Comparison of ENCODE assay signal across 8 mouse cellular contexts in the genomic region with DNA sequence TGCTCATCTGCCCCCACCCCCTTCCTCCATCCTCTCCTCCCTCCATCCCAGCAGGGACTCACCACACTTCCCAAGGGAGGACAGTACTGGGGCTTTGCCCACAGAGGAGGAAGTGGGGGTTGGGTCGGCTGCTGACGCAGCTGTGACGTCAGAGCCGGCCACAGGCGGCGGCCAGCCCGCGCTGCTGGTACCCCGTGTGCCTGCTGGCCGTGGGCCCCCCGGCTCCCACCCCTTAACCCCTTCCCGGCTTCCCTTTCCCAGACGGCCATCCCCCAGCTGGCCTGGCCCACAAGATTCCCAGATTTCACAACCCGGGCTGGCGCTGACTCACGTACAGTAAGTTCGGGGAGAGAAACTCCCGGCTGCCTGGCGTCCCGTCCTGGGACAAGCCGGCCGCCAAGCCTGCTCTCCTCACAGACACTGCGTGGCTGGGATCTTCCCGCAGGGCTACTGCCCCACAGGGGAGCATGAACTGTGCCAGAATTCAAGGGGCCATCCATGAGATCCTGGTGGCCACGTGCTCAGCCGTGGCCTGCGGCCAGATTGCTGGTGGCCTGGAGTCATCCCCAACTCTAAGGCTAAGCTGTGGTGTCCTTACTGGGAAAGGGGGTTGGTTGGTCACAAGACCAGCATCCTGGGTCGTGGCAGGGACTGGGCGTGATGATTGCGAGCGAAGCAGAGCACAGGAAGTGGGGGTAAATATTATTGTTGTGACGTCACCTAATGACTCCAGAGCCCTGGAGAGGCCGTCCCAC.
DNase-seq lines count a peak whose midpoint lies in the region; ATAC-seq and TF ChIP-seq lines count a peak whose summit lies in the region.

No protein-coding gene starts in this region.

- no peak for TF ChIP-seq CTCF in kidney, postnatal 0 days (IDR thresholded peaks at IDR 0.05; ENCODE audit: low read depth)
- no peak for TF ChIP-seq CTCF in lung, embryonic 14.5 days (IDR thresholded peaks at IDR 0.05; ENCODE audit: low read depth)

- H3K4me3 ChIP-seq in embryonic facial prominence, embryonic 15.5 days (replicated peaks) = peak overlapping the region; percentile 45
- peak overlapping the region; percentile 50 to 57 for H3K4me3 ChIP-seq in heart, embryonic 14.5 days (ENCODE audit: control insufficient read depth in 1 of 2, insufficient read depth in 1 of 2, low read depth in 1 of 2, low read length in 2 of 2)
- H3K4me3 ChIP-seq in kidney, postnatal 0 days (replicated peaks; ENCODE audit: low read depth, low read length) = peak overlapping the region; percentile 31
- peak overlapping the region; percentile 49 for H3K4me3 ChIP-seq in lung, embryonic 14.5 days (ENCODE audit: low read depth, low read length)
- peak overlapping the region; percentile 42 for H3K4me3 ChIP-seq in neural tube, embryonic 14.5 days (ENCODE audit: low read depth, low read length)

- peak overlapping the region; percentile 88 for H3K27ac ChIP-seq in embryonic facial prominence, embryonic 15.5 days (replicated peaks)
- peak overlapping the region; percentile 84 to 94 for H3K27ac ChIP-seq in heart, embryonic 14.5 days (replicated peaks in 1 of 2; ENCODE audit: control insufficient read depth in 1 of 2, insufficient read depth in 1 of 2, low read depth in 2 of 2, low read length in 2 of 2)
- peak overlapping the region; percentile 86 for H3K27ac ChIP-seq in kidney, postnatal 0 days
- peak overlapping the region; percentile 98 for H3K27ac ChIP-seq in lung, embryonic 14.5 days (ENCODE audit: low read depth)
- peak overlapping the region; percentile 25; the same call in 1 of the 2 replicates for H3K27ac ChIP-seq in neural tube, embryonic 14.5 days (ENCODE audit: low read depth, low read length)

- peak overlapping the region; percentile 73 for H3K4me2 ChIP-seq in embryonic facial prominence, embryonic 15.5 days (replicated peaks)
- H3K4me2 ChIP-seq in heart, embryonic 14.5 days (ENCODE audit: low read length) = peak overlapping the region; percentile 95
- peak overlapping the region; percentile 70 for H3K4me2 ChIP-seq in kidney, postnatal 0 days (ENCODE audit: low read length)
- peak overlapping the region; percentile 80 for H3K4me2 ChIP-seq in lung, embryonic 14.5 days
- peak overlapping the region; percentile 86 for H3K4me2 ChIP-seq in neural tube, embryonic 14.5 days (ENCODE audit: low read depth, low read length)

- H3K36me3 ChIP-seq in embryonic facial prominence, embryonic 15.5 days = no peaks in the 10 kb centered on the region
- no peaks in the 10 kb centered on the region for H3K36me3 ChIP-seq in heart, embryonic 14.5 days (ENCODE audit: control insufficient read depth, insufficient read depth, low read length)
- no peaks in the 10 kb centered on the region for H3K36me3 ChIP-seq in kidney, postnatal 0 days (ENCODE audit: insufficient read depth, low read length)
- H3K36me3 ChIP-seq in lung, embryonic 14.5 days (ENCODE audit: insufficient read depth) = no peaks in the 10 kb centered on the region
- no peaks in the 10 kb centered on the region for H3K36me3 ChIP-seq in neural tube, embryonic 14.5 days (ENCODE audit: control insufficient read depth, insufficient read depth, low read length)

- H3K9me3 ChIP-seq in embryonic facial prominence, embryonic 15.5 days (replicated peaks) = no peaks in the 10 kb centered on the region
- no peaks in the 10 kb centered on the region for H3K9me3 ChIP-seq in heart, embryonic 14.5 days (ENCODE audit: control insufficient read depth, low read length)
- no peaks in the 10 kb centered on the region for H3K9me3 ChIP-seq in kidney, postnatal 0 days (replicated peaks; ENCODE audit: low read length)
- no peaks in the 10 kb centered on the region for H3K9me3 ChIP-seq in lung, embryonic 14.5 days (ENCODE audit: low read depth, low read length)
- H3K9me3 ChIP-seq in neural tube, embryonic 14.5 days (ENCODE audit: control insufficient read depth, low read length) = no peaks in the 10 kb centered on the region

- peaks cover 78% of the 10 kb centered on the region for H3K4me1 ChIP-seq in embryonic facial prominence, embryonic 15.5 days
- H3K4me1 ChIP-seq in heart, embryonic 14.5 days (ENCODE audit: control insufficient read depth in 2 of 2, insufficient read depth in 2 of 2, low read length in 2 of 2) = peaks cover 35 to 37% of the 10 kb centered on the region in 2 experiments
- H3K4me1 ChIP-seq in kidney, postnatal 0 days (replicated peaks; ENCODE audit: insufficient read depth, low read length) = peaks cover 26% of the 10 kb centered on the region
- H3K4me1 ChIP-seq in lung, embryonic 14.5 days (ENCODE audit: insufficient read depth) = peaks cover 50% of the 10 kb centered on the region
- peaks cover 11% of the 10 kb centered on the region for H3K4me1 ChIP-seq in neural tube, embryonic 14.5 days (ENCODE audit: control insufficient read depth, insufficient read depth, low read length)

- DNase-seq in 3T3-L1 (ENCODE audit: low read depth, low spot score) = peak; percentile 96
- DNase-seq in T-cell, adult 2 months (ENCODE audit: low spot score) = peak; percentile 95
- DNase-seq in kidney, postnatal 0 days (ENCODE audit: low spot score) = peak; percentile 81
- DNase-seq in lung, embryonic 14.5 days = peak; percentile 92
- DNase-seq in thymus, adult 18-20 months = peak; percentile 61 to 69

- H3K27me3 ChIP-seq in embryonic facial prominence, embryonic 15.5 days = no peaks in the 10 kb centered on the region
- no peaks in the 10 kb centered on the region for H3K27me3 ChIP-seq in heart, embryonic 14.5 days (ENCODE audit: control insufficient read depth, insufficient read depth, low read length)
- no peaks in the 10 kb centered on the region for H3K27me3 ChIP-seq in kidney, postnatal 0 days (ENCODE audit: insufficient read depth, low read length)
- H3K27me3 ChIP-seq in lung, embryonic 14.5 days (ENCODE audit: insufficient read depth, low read length) = no peaks in the 10 kb centered on the region
- no peaks in the 10 kb centered on the region for H3K27me3 ChIP-seq in neural tube, embryonic 14.5 days (ENCODE audit: control insufficient read depth, insufficient read depth, low read length)

- WGBS in embryonic facial prominence, embryonic 15.5 days = 2% methylated on average over 33 of the region's 33 CpGs
- under 1% methylated on average over 33 of the region's 33 CpGs for WGBS in heart, embryonic 14.5 days
- WGBS in kidney, postnatal 0 days = under 1% methylated on average over 33 of the region's 33 CpGs
- under 1% methylated on average over 33 of the region's 33 CpGs for WGBS in lung, embryonic 14.5 days
- WGBS in neural tube, embryonic 14.5 days = 1% methylated on average over 33 of the region's 33 CpGs

- peak; percentile 65 for ATAC-seq in embryonic facial prominence, embryonic 15.5 days (ENCODE audit: insufficient number of reproducible peaks, low FRiP score, low TSS enrichment, low read depth)
- peak; percentile 55 for ATAC-seq in heart, embryonic 14.5 days (ENCODE audit: insufficient number of reproducible peaks, insufficient read depth, low FRiP score, low read depth)
- peak; percentile 73 for ATAC-seq in kidney, postnatal 0 days (replicated peaks; ENCODE audit: low FRiP score, low read depth)
- peak; percentile 68 for ATAC-seq in lung, embryonic 14.5 days (ENCODE audit: insufficient read depth)
- ATAC-seq in neural tube, embryonic 14.5 days (ENCODE audit: low read depth) = peak; percentile 75

- peak overlapping the region; percentile 29 for H3K9ac ChIP-seq in embryonic facial prominence, embryonic 15.5 days
- H3K9ac ChIP-seq in heart, embryonic 14.5 days (ENCODE audit: low read length) = peak overlapping the region; percentile 86
- peak overlapping the region; percentile 61 for H3K9ac ChIP-seq in kidney, postnatal 0 days (ENCODE audit: low read depth, low read length)
- H3K9ac ChIP-seq in lung, embryonic 14.5 days = peak overlapping the region; percentile 63
- H3K9ac ChIP-seq in neural tube, embryonic 14.5 days (replicated peaks; ENCODE audit: low read depth, low read length) = peak overlapping the region; percentile 58

Comparison
In these comparisons a context has a peak if more than half of its experiments do, and no peak if none do; other contexts are left out.
1. Peak in every context shown above with its lines: DNase-seq, ATAC-seq, H3K4me3 ChIP-seq and H3K27ac ChIP-seq.
2. H3K27ac ChIP-seq: peak in every context shown above with its lines; median percentile 98 in lung, embryonic 14.5 days; 89 in heart, embryonic 14.5 days; 88 in embryonic facial prominence, embryonic 15.5 days; 86 in kidney, postnatal 0 days; 25 in neural tube, embryonic 14.5 days.
3. H3K9ac ChIP-seq: peak in every context shown above with its lines; median percentile 86 in heart, embryonic 14.5 days; 63 in lung, embryonic 14.5 days; 61 in kidney, postnatal 0 days; 58 in neural tube, embryonic 14.5 days; 29 in embryonic facial prominence, embryonic 15.5 days.